Mouse (Mus musculus) G1E (cell line): ENCODE data around the gene Fbxo42. TPM values are rescaled to one million over a fixed set of nuclear protein-coding genes. Genes with fewer than 3 reads are reported as not detected.

Source experiments
- ATAC-seq: 2 replicates; pipeline ENCODE4 v1.8.0; 2016; ENCODE audit warnings: mild to moderate bottlenecking; ENCODE audit not compliant: insufficient number of reproducible peaks, poor library complexity, low FRiP score, severe bottlenecking; ENCODE audit errors: extremely low read depth
- DNase-seq: peaks from one replicate; pipeline ENCODE4 v3.0.0; 2012; ENCODE audit warnings: low spot score
- H3K27me3 ChIP-seq: 2 replicates; pipeline ENCODE4 v1.6.1; 2012; ENCODE audit warnings: mild to moderate bottlenecking, low read length, inconsistent platforms; ENCODE audit not compliant: insufficient read depth
- H3K36me3 ChIP-seq: replicated peaks from 2 replicates; pipeline ENCODE3; 2012; ENCODE audit warnings: mild to moderate bottlenecking, inconsistent platforms
- H3K4me1 ChIP-seq: 2 replicates; pipeline ENCODE4 v1.6.1; 2012; ENCODE audit warnings: low read depth, low read length, inconsistent platforms, mixed read lengths; ENCODE audit not compliant: insufficient read depth
- H3K4me3 ChIP-seq: 2 replicates; pipeline ENCODE4 v1.5.1; 2012; ENCODE audit warnings: low read depth, mild to moderate bottlenecking, inconsistent platforms, low read length, moderate library complexity, mixed read lengths
- H3K9me3 ChIP-seq: replicated peaks from 2 replicates; pipeline ENCODE4 v1.6.1; 2012; ENCODE audit warnings: inconsistent platforms
- CTCF ChIP-seq: IDR thresholded peaks from 2 replicates; pipeline ENCODE4 v1.5.1; 2012; ENCODE audit warnings: low read depth, low read length, inconsistent platforms, mixed read lengths
- GATA1 ChIP-seq: IDR thresholded peaks from 2 replicates; pipeline ENCODE4 v1.6.1; 2012; ENCODE audit warnings: borderline replicate concordance, low read length, inconsistent platforms, mixed read lengths
- GATA2 ChIP-seq: IDR thresholded peaks from 2 replicates; pipeline ENCODE4 v1.6.1; 2012; ENCODE audit warnings: low read depth, low read length, inconsistent platforms, borderline replicate concordance
- POLR2AphosphoS5 ChIP-seq: IDR thresholded peaks from 2 replicates; pipeline ENCODE4 v1.6.1; 2012; ENCODE audit warnings: low read depth, low read length, inconsistent platforms; ENCODE audit not compliant: insufficient replicate concordance
- TAL1 ChIP-seq: conservative IDR thresholded peaks from 2 replicates; pipeline ENCODE4 v1.6.1; 2012; ENCODE audit warnings: low read depth, low read length, inconsistent platforms, mixed read lengths
- polyA plus RNA-seq: library from polyadenylated mRNA; stranded (reverse); fragments of >175 nt; gene quantifications from 2 replicates; pipeline ENCODE4 v1.2.3, GENCODE M21; 2012
- total RNA-seq, 2 experiments: library from RNA; stranded (forward) in 1 of 2; stranded (reverse) in 1 of 2; fragments of 200-1000 nt in 1 of 2; fragments of >200 nt in 1 of 2; fragmentation: Nextera tagmentation in 1 of 2; gene quantifications; 2 replicates each; pipeline ENCODE4 v1.2.3; 2014 to 2017

The Fbxo42 gene
- total and polyA plus RNA-seq, 3 experiments = 8.3 to 36.7 (median 15.5) TPM

- Histone ChIP-seq H3K4me3 (no peak overlapping the region), H3K9me3 (no peaks in the 10 kb centered on the region), H3K4me1 (0 out of 2 replicates have a peak, but pooled peaks cover 2% of the 10 kb centered on the region), H3K27me3 (no peaks in the 10 kb centered on the region), H3K36me3 (peaks cover 89% of the 10 kb centered on the region)
- ATAC-seq (no peak), DNase-seq (no peak)
- no peak for TF ChIP-seq CTCF
- no peak for TF ChIP-seq GATA2
- TF ChIP-seq GATA1 = no peak
- TF ChIP-seq TAL1 = no peak
- TF ChIP-seq POLR2AphosphoS5 = no peak
Measured at GRCm38 (mm10) chr4:141180831-141181230, 33.1 kb downstream of the Fbxo42 start.

- Histone ChIP-seq H3K4me3 (no peak overlapping the region), H3K9me3 (no peaks in the 10 kb centered on the region), H3K4me1 (0 out of 2 replicates have a peak, but pooled peaks cover 2% of the 10 kb centered on the region), H3K36me3 (peaks cover 89% of the 10 kb centered on the region), H3K27me3 (no peaks in the 10 kb centered on the region)
- no peak for DNase-seq
- TF ChIP-seq POLR2AphosphoS5 (no peak), GATA2 (no peak), TAL1 (no peak), CTCF (no peak), GATA1 (no peak)
- no peak for ATAC-seq
Measured at GRCm38 (mm10) chr4:141181981-141182380, 34.3 kb downstream of the Fbxo42 start.

- DNase-seq = no peak
- TF ChIP-seq GATA1 = no peak
- TF ChIP-seq GATA2 = no peak
- TF ChIP-seq TAL1 = no peak
- TF ChIP-seq POLR2AphosphoS5 = no peak
- no peak for TF ChIP-seq CTCF
- Histone ChIP-seq H3K4me3 (no peak overlapping the region), H3K27me3 (no peaks in the 10 kb centered on the region), H3K36me3 (peaks cover 90% of the 10 kb centered on the region), H3K9me3 (no peaks in the 10 kb centered on the region), H3K4me1 (0 out of 2 replicates have a peak, but pooled peaks cover 6% of the 10 kb centered on the region)
- ATAC-seq = no peak
Measured at GRCm38 (mm10) chr4:141183932-141184331, 36.2 kb downstream of the Fbxo42 start.

- no peak for DNase-seq
- ATAC-seq = no peak
- Histone ChIP-seq H3K4me1 (0 out of 2 replicates have a peak, but pooled peaks cover 7% of the 10 kb centered on the region), H3K9me3 (no peaks in the 10 kb centered on the region), H3K36me3 (peaks cover 88% of the 10 kb centered on the region), H3K4me3 (no peak overlapping the region), H3K27me3 (no peaks in the 10 kb centered on the region)
- TF ChIP-seq CTCF (no peak), GATA1 (no peak), TAL1 (no peak), GATA2 (no peak), POLR2AphosphoS5 (no peak)
Measured at GRCm38 (mm10) chr4:141184426-141184825, 36.7 kb downstream of the Fbxo42 start.

GRCm38 (mm10) chr4:141186923-141187836 is 39.5 kb downstream of the Fbxo42 start:
- H3K4me3 ChIP-seq = no peak overlapping the region
- no peaks in the 10 kb centered on the region for H3K27me3 ChIP-seq
- DNase-seq (no peak), ATAC-seq (no peak)
- TF ChIP-seq TAL1 (no peak), GATA1 (no peak), GATA2 (no peak), POLR2AphosphoS5 (no peak), CTCF (no peak)
- H3K4me1 ChIP-seq = 0 out of 2 replicates have a peak, but pooled peaks cover 4% of the 10 kb centered on the region
- H3K36me3 ChIP-seq = peaks cover 88% of the 10 kb centered on the region
- no peaks in the 10 kb centered on the region for H3K9me3 ChIP-seq

GRCm38 (mm10) chr4:141191294-141191693 is 43.6 kb downstream of the Fbxo42 start:
- H3K27me3 ChIP-seq = no peaks in the 10 kb centered on the region
- DNase-seq (no peak), ATAC-seq (no peak)
- H3K4me3 ChIP-seq = no peak overlapping the region
- TF ChIP-seq TAL1 (no peak), POLR2AphosphoS5 (no peak), GATA2 (no peak), CTCF (no peak)
- H3K36me3 ChIP-seq = peaks cover 91% of the 10 kb centered on the region
- H3K9me3 ChIP-seq = no peaks in the 10 kb centered on the region
- peaks cover 8% of the 10 kb centered on the region; the same call in 1 of the 2 replicates for H3K4me1 ChIP-seq
